Mouse (Mus musculus) midbrain, postnatal 0 days (tissue): Measurements from ENCODE around the gene Ccdc158. TPM values are rescaled to one million over a fixed set of nuclear protein-coding genes. Genes with fewer than 3 reads are reported as not detected.

ENCODE experiments used
- ATAC-seq: fragments of 200-750 bp; cut with Nextera tagmentation; 2 replicates; pipeline ENCODE4 v1.8.0; 2017; ENCODE audit warnings: moderate number of reproducible peaks, mild to moderate bottlenecking, moderate TSS enrichment, moderate library complexity; ENCODE audit not compliant: low FRiP score
- DNase-seq: peaks from one replicate; pipeline ENCODE4 v3.0.0-alpha.2; 2015; ENCODE audit warnings: low spot score
- H3K27ac ChIP-seq: fragments of 300-500 bp; sonication (generic); 2 replicates; pipeline ENCODE4 v1.5.1; 2014; ENCODE audit warnings: low read depth, mild to moderate bottlenecking, low read length, mixed read lengths
- H3K27me3 ChIP-seq: fragments of 300-500 bp; sonication (generic); 2 replicates; pipeline ENCODE4 v1.6.1; 2014; ENCODE audit warnings: low read length, control low read depth, mixed read lengths; ENCODE audit not compliant: insufficient read depth
- H3K36me3 ChIP-seq: fragments of 300-500 bp; sonication (generic); 2 replicates; pipeline ENCODE4 v1.6.1; 2014; ENCODE audit warnings: low read length, control low read depth, mixed read lengths; ENCODE audit not compliant: insufficient read depth
- H3K4me1 ChIP-seq: fragments of 300-500 bp; sonication (generic); 2 replicates; pipeline ENCODE4 v1.6.1; 2014; ENCODE audit warnings: mild to moderate bottlenecking, control low read depth, antibody characterized with exemption, low read length, mixed read lengths; ENCODE audit not compliant: insufficient read depth
- H3K4me2 ChIP-seq: fragments of 300-500 bp; sonication (generic); 2 replicates; pipeline ENCODE4 v1.6.1; 2014; ENCODE audit warnings: low read depth, mild to moderate bottlenecking, low read length, mixed read lengths; ENCODE audit not compliant: poor library complexity, severe bottlenecking
- H3K4me3 ChIP-seq: fragments of 300-500 bp; sonication (generic); 2 replicates; pipeline ENCODE4 v1.5.1; 2014; ENCODE audit warnings: low read depth, mild to moderate bottlenecking, low read length, moderate library complexity
- H3K9ac ChIP-seq: fragments of 300-500 bp; sonication (generic); replicated peaks from 2 replicates; pipeline ENCODE4 v1.6.1; 2014; ENCODE audit warnings: mild to moderate bottlenecking, low read length, moderate library complexity, mixed read lengths; ENCODE audit not compliant: poor library complexity, severe bottlenecking
- H3K9me3 ChIP-seq: fragments of 300-500 bp; sonication (generic); 2 replicates; pipeline ENCODE4 v1.6.1; 2016; ENCODE audit warnings: low read length, control low read depth
- CTCF ChIP-seq: IDR thresholded peaks from 2 replicates; pipeline ENCODE4 v1.5.1; 2016; ENCODE audit warnings: antibody characterized with exemption, mild to moderate bottlenecking
- WGBS: fragments of 180-500 bp; shearing (Covaris S2); extraction: QIAGEN DNeasy Blood & Tissue Kit; methylation state at CpG from one replicate; pipeline ENCODE4 v1.1.7; 2014; 5-methylcytosine and 5-hydroxymethylcytosine counted together
- polyA plus RNA-seq: library from polyadenylated mRNA; unstranded; fragments of >200 nt; fragmentation: Nextera tagmentation; extraction: Ambion mirVana; gene quantifications from 2 replicates; pipeline ENCODE4 v1.2.1, GENCODE M21; 2015
- total RNA-seq: library from RNA; depleted of rRNA; stranded (reverse); fragments of >200 nt; gene quantifications from 2 replicates; pipeline ENCODE4 v1.2.3, GENCODE M21; 2014

Gene Ccdc158
- total and polyA plus RNA-seq, 2 experiments from 2014 or later = 0.44 to 0.52 TPM

GRCm38 (mm10) chr5:92682621-92683348 lies 7.7 kb upstream of the Ccdc158 start:
- DNase-seq (peak; percentile 30), ATAC-seq (no peak)
- no peaks in the 10 kb centered on the region for H3K4me1 ChIP-seq
- peak overlapping the region; percentile 99 for H3K4me2 ChIP-seq
- H3K9me3 ChIP-seq = no peaks in the 10 kb centered on the region
- peak overlapping the region; percentile 49 for H3K4me3 ChIP-seq
- TF ChIP-seq CTCF = no peak
- H3K27me3 ChIP-seq = no peaks in the 10 kb centered on the region
- H3K9ac ChIP-seq = peak overlapping the region; percentile 51; the same call in 1 of the 2 replicates
- no peak overlapping the region for H3K27ac ChIP-seq
- under 1% methylated on average over 39 of the region's 39 CpGs for WGBS
- no peaks in the 10 kb centered on the region for H3K36me3 ChIP-seq

GRCm38 (mm10) chr5:92681861-92682260 lies 6.8 kb upstream of the Ccdc158 start:
- no peak overlapping the region for H3K4me2 ChIP-seq
- H3K9me3 ChIP-seq = no peaks in the 10 kb centered on the region
- no peaks in the 10 kb centered on the region for H3K36me3 ChIP-seq
- no peak for ATAC-seq
- 90% methylated on average over 10 of the region's 10 CpGs for WGBS
- H3K4me1 ChIP-seq = no peaks in the 10 kb centered on the region
- H3K4me3 ChIP-seq = no peak overlapping the region
- H3K27ac ChIP-seq = no peak overlapping the region
- no peak overlapping the region for H3K9ac ChIP-seq
- no peak for DNase-seq
- no peak for TF ChIP-seq CTCF
- H3K27me3 ChIP-seq = no peaks in the 10 kb centered on the region

DNA sequence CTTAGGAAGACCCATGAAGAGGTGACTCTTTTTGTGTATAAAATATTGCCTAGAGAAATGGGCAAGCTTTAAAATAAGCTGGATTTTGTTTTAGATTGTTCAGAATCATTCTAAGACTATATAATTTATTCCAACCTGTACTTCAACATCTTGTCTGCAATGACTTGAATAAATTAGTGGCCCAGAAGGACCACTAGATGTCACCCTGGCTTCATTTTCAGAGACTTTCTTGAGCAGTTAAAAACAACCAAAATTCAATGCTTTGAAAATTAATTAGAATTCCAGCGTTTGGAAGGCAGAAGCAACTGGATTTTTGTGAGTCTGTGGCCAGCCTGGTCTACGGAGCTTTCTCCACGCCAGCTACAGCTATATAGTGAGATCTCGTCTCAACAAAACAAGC lies 4.4 kb upstream of the Ccdc158 start:
- Histone ChIP-seq H3K9me3 (no peaks in the 10 kb centered on the region), H3K36me3 (no peaks in the 10 kb centered on the region), H3K4me2 (no peak overlapping the region), H3K4me3 (no peak overlapping the region), H3K27me3 (no peaks in the 10 kb centered on the region), H3K4me1 (no peaks in the 10 kb centered on the region), H3K27ac (no peak overlapping the region), H3K9ac (no peak overlapping the region)
- DNase-seq = peak; percentile 81
- WGBS = 13% methylated on average over 4 of the region's 4 CpGs
- ATAC-seq = peak; percentile 20; the same call in 1 of the 2 replicates
- TF ChIP-seq CTCF = peak; percentile 86

GRCm38 (mm10) chr5:92675574-92675920 lies 476 bp upstream of the Ccdc158 start:
- WGBS = 2% methylated on average over 9 of the region's 9 CpGs
- TF ChIP-seq CTCF = no peak
- Histone ChIP-seq H3K4me2 (peak overlapping the region; percentile 84), H3K4me1 (no peaks in the 10 kb centered on the region), H3K27ac (no peak overlapping the region), H3K9me3 (no peaks in the 10 kb centered on the region), H3K27me3 (no peaks in the 10 kb centered on the region), H3K36me3 (no peaks in the 10 kb centered on the region), H3K4me3 (peak overlapping the region; percentile 46), H3K9ac (peak overlapping the region; percentile 30; the same call in 1 of the 2 replicates)
- DNase-seq = no peak
- ATAC-seq = no peak

GRCm38 (mm10) chr5:92666860-92667259 lies 8.2 kb downstream of the Ccdc158 start:
- H3K27ac ChIP-seq = no peak overlapping the region
- no peaks in the 10 kb centered on the region for H3K36me3 ChIP-seq
- no peak overlapping the region for H3K4me3 ChIP-seq
- TF ChIP-seq CTCF = no peak
- WGBS = 84% methylated on average over 5 of the region's 5 CpGs
- no peaks in the 10 kb centered on the region for H3K9me3 ChIP-seq
- no peaks in the 10 kb centered on the region for H3K4me1 ChIP-seq
- H3K4me2 ChIP-seq = no peak overlapping the region
- DNase-seq (no peak), ATAC-seq (no peak)
- no peak overlapping the region for H3K9ac ChIP-seq
- no peaks in the 10 kb centered on the region for H3K27me3 ChIP-seq

DNA sequence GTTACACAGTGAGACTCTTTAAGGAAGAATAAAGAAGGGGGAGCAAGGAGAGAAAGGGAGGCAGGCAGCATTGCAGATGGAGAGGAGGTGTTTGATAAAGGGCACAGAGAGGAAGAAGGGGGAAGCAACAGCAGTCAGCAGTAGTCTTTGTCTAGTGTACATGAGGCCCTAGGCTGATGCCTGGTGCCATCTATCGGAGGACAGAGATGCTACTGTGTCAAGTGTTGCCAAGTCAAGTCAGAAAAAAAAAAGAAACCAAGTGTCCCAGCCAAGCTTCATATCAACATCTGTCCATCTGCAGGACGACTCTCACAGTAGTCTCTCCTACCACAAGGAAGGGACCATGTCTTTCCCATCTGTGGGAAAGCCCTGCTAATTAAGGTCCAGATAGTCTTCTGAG lies 10.8 kb downstream of the Ccdc158 start:
- no peaks in the 10 kb centered on the region for H3K27me3 ChIP-seq
- 59% methylated on average over 2 of the region's 2 CpGs for WGBS
- DNase-seq = no peak
- H3K9me3 ChIP-seq = no peaks in the 10 kb centered on the region
- H3K4me2 ChIP-seq = no peak overlapping the region
- no peak overlapping the region for H3K9ac ChIP-seq
- ATAC-seq = no peak
- H3K4me3 ChIP-seq = no peak overlapping the region
- no peaks in the 10 kb centered on the region for H3K4me1 ChIP-seq
- no peak overlapping the region for H3K27ac ChIP-seq
- H3K36me3 ChIP-seq = no peaks in the 10 kb centered on the region
- no peak for TF ChIP-seq CTCF
